Mouse (Mus musculus) kidney, adult 2 months (tissue): ENCODE measurements at regions not wholly inside any gene's neighbourhood (a gene's known extent, or its start where the extent isn't known, plus 50 kb on each side); places are given as distances from the start of the nearest gene placed in this dataset.

ENCODE experiments used
- DNase-seq: peaks from one replicate; pipeline ENCODE4 v3.0.0; 2021
- H3K27ac ChIP-seq: fragments of 200-500 bp; 2 replicates; pipeline ENCODE4 v1.5.1; 2012; ENCODE audit warnings: low read depth, low read length, control low read depth, inconsistent platforms; ENCODE audit not compliant: insufficient read depth
- H3K27me3 ChIP-seq: fragments of 200-500 bp; replicated peaks from 2 replicates; pipeline ENCODE4 v1.6.1; 2012; ENCODE audit warnings: mild to moderate bottlenecking, moderate library complexity, low read length, inconsistent platforms; ENCODE audit not compliant: control insufficient read depth, insufficient read depth
- H3K36me3 ChIP-seq: fragments of 200-500 bp; 2 replicates; pipeline ENCODE4 v1.6.1; 2012; ENCODE audit warnings: mild to moderate bottlenecking, moderate library complexity, low read length, inconsistent platforms; ENCODE audit not compliant: control insufficient read depth, insufficient read depth
- H3K4me1 ChIP-seq: fragments of 200-500 bp; 2 replicates; pipeline ENCODE4 v1.6.1; 2011; ENCODE audit warnings: low read length; ENCODE audit not compliant: control insufficient read depth, insufficient read depth
- H3K4me3 ChIP-seq: fragments of 200-500 bp; 2 replicates; pipeline ENCODE4 v1.5.1; 2011; ENCODE audit warnings: mild to moderate bottlenecking, low read depth, low read length, control low read depth; ENCODE audit not compliant: insufficient read depth
- CTCF ChIP-seq: fragments of 200-500 bp; conservative IDR thresholded peaks from 2 replicates; pipeline ENCODE4 v1.5.1; 2011; ENCODE audit warnings: low read depth, mild to moderate bottlenecking, control low read depth, low read length, moderate library complexity, mixed read lengths; ENCODE audit not compliant: insufficient read depth, insufficient read length
- POLR2A ChIP-seq: fragments of 200-500 bp; IDR thresholded peaks from one replicate; pipeline ENCODE4 v1.6.1; 2011; ENCODE audit warnings: low read depth, low read length, control low read depth
- WGBS: fragments of 180-500 bp; shearing (Covaris S2); methylation state at CpG from one replicate; pipeline ENCODE4 v1.1.7; 2018; 5-methylcytosine and 5-hydroxymethylcytosine counted together

DNA sequence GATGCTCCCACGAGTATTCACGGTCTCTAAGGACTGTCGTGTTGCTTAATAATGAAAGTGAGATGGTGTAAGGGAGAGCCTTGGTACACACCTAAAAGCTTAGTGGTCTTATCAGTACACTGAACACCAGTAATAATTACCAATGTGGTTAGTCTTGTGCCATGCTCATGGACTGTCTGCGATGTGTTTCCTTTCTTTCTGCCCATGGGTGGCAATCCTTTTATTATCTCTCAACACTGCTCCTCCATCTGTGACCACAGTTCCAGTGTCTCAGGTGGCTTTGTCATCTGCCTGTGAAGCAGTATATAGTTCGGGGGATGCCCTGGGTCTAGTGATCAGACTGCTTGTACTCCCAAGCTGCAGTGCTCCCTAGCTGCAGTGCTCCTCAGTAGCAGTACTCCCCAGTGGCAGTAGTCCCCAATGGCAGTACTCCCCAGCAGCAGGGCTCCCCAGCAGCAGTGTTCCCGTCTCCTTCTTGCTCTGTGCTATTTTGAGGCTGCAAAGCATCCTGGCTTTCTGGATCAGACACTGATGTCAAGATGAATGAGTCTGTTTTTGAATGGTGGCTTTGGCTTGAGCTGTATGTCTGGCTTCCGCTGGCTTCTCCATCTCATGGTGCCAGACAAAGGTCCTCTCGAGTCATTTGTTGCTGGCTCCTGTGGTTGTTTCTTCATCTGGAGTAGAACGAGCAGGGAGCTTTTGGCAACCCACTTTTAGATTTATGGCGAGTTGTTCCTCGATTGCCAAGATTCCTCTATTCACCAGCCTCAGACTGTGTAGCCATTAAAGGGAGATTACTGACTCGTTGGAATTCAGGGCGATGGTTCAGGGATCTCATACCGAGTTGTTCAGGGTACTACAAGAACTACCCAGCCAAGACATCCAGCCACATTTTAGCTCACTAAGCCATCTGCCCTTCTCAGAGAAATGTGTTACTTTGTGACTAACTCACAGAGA lies 88.4 kb upstream of the Plxnc1 start:
- 64% methylated on average over 14 of the region's 14 CpGs for WGBS

DNA sequence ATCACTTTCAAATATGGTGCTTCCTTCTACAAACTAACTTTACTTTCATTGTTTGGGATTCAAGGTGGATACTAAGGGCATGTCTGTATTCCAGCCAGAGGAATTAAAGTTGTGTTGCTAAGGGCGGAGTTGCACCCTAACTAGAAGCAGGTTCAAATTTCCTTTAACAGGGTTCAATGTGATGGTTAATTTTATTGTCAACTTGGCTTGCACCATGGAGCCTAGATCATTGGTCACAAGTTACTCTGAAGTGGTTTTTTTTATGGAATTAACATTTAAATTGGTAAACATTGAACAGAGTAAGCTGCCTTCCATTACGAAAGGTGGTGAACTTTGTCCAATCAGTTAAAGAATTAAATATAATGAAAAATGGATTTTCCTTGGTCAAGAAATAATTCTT lies 86.7 kb upstream of the Plxnc1 start:
- DNase-seq: peak; percentile 85
- Histone ChIP-seq H3K27me3 (no peaks in the 10 kb centered on the region), H3K4me1 (peaks cover 16% of the 10 kb centered on the region; the same call in 1 of the 2 replicates), H3K36me3 (no peaks in the 10 kb centered on the region), H3K4me3 (no peak overlapping the region), H3K27ac (peak overlapping the region; percentile 69; the same call in 1 of the 2 replicates)
- no peak for TF ChIP-seq CTCF
- no peak for TF ChIP-seq POLR2A
- WGBS: 68% methylated on average over 2 of the region's 2 CpGs

More for the DNA sequence above, 88.4 kb upstream of the Plxnc1 start:
- Histone ChIP-seq H3K27me3 (no peaks in the 10 kb centered on the region), H3K27ac (peak overlapping the region; percentile 90), H3K4me1 (peaks cover 16% of the 10 kb centered on the region; the same call in 1 of the 2 replicates), H3K36me3 (no peaks in the 10 kb centered on the region), H3K4me3 (no peak overlapping the region)
- peak; percentile 62 for DNase-seq
- TF ChIP-seq CTCF (no peak), POLR2A (no peak)

DNA sequence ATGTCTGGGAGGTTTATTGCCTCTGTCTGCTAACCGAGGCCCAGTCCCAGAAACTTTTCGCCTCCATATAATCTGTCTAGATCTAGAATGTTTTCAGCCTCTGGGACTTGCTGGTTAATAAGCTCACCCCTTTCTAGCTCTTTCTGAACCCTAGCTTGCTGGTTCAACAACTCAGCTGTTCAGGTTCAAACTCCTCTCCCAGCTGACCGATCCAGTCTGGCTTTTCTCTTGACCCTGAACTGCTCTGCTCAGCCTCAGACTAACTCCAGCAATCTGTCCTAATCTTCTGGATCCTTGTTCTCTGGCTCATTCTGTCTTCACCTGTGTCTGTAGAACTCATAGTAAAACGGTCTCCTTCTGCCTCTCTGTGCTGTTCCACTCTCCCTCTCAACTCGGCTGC lies 86.2 kb upstream of the Plxnc1 start:
- Histone ChIP-seq H3K4me3 (no peak overlapping the region), H3K27me3 (no peaks in the 10 kb centered on the region), H3K36me3 (no peaks in the 10 kb centered on the region), H3K4me1 (peaks cover 16% of the 10 kb centered on the region; the same call in 1 of the 2 replicates), H3K27ac (peak overlapping the region; percentile 69)
- WGBS: 59% methylated on average over 5 of the region's 5 CpGs
- TF ChIP-seq CTCF (no peak), POLR2A (no peak)
- peak; percentile 82 for DNase-seq

GRCm38 (mm10) chr10:95029554-95029953 lies 84.9 kb upstream of the Plxnc1 start:
- Histone ChIP-seq H3K27ac (no peak overlapping the region), H3K36me3 (no peaks in the 10 kb centered on the region), H3K4me1 (peaks cover 13% of the 10 kb centered on the region; the same call in 1 of the 2 replicates), H3K4me3 (no peak overlapping the region), H3K27me3 (no peaks in the 10 kb centered on the region)
- 81% methylated on average over 3 of the region's 3 CpGs for WGBS
- no peak for DNase-seq
- no peak for TF ChIP-seq POLR2A
- TF ChIP-seq CTCF: no peak

GRCm38 (mm10) chr10:95025569-95026327 lies 81.1 kb upstream of the Plxnc1 start:
- H3K4me1 ChIP-seq: peaks cover 7% of the 10 kb centered on the region; the same call in 1 of the 2 replicates
- TF ChIP-seq CTCF: no peak
- no peak for TF ChIP-seq POLR2A
- H3K36me3 ChIP-seq: no peaks in the 10 kb centered on the region
- H3K27ac ChIP-seq: no peak overlapping the region
- no peak overlapping the region for H3K4me3 ChIP-seq
- H3K27me3 ChIP-seq: no peaks in the 10 kb centered on the region
- WGBS: 88% methylated on average over 12 of the region's 12 CpGs
- DNase-seq: no peak

DNA sequence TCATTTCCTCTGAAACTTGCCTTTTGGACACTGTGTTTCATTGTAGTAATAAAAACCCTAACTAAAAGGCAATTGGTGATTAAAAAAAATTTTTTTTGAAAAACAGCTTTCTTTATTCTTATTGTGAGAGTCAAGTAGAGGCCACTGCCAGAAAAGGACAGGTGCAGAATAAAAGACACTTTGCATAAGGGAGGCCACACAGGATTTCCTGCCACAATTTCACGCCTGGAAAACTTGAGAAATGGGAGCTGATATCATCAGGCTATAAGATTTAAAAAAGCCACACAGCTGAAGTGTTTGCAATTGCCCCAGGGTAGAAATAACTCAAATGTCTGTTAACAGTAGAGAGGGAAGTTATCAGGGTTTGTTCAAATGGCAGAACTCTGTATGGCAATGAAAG lies 76.6 kb upstream of the Plxnc1 start:
- TF ChIP-seq POLR2A (no peak), CTCF (no peak)
- Histone ChIP-seq H3K27ac (no peak overlapping the region), H3K27me3 (no peaks in the 10 kb centered on the region), H3K4me3 (no peak overlapping the region), H3K4me1 (no peaks in the 10 kb centered on the region), H3K36me3 (no peaks in the 10 kb centered on the region)
- 62% methylated on average over 1 of the region's 1 CpGs for WGBS
- DNase-seq: no peak

- no peaks in the 10 kb centered on the region for H3K36me3 ChIP-seq
- WGBS: 86% methylated on average over 7 of the region's 7 CpGs
- no peaks in the 10 kb centered on the region for H3K27me3 ChIP-seq
Observed at GRCm38 (mm10) chr10:95016896-95017295, 72.3 kb upstream of the Plxnc1 start.

More at GRCm38 (mm10) chr10:95016896-95017295, 72.3 kb upstream of the Plxnc1 start:
- Histone ChIP-seq H3K27ac (no peak overlapping the region), H3K4me1 (no peaks in the 10 kb centered on the region), H3K4me3 (no peak overlapping the region)
- no peak for DNase-seq
- no peak for TF ChIP-seq CTCF
- TF ChIP-seq POLR2A: no peak
